Mouse (Mus musculus) layer of hippocampus, adult 11-12 months (tissue): ENCODE results near the gene Gm20517.
"Not testable (repeated sequence)": the region's sequence is repeated elsewhere in the genome, so short reads cannot be mapped to it uniquely, and the experiment has no call there.

ENCODE experiments used
- DNase-seq: peaks from one replicate; pipeline ENCODE4 v3.0.0; 2022; ENCODE audit warnings: low spot score

Gm20517 gene

GRCm38 (mm10) chr17:47596839-47597164 lies 14.6 kb upstream of the Gm20517 start:
- no peak for DNase-seq

GRCm38 (mm10) chr17:47597261-47597660 lies 14.1 kb upstream of the Gm20517 start:
- DNase-seq = no peak

- DNase-seq = no peak
Measured at GRCm38 (mm10) chr17:47597838-47598579, 13.4 kb upstream of the Gm20517 start.

- not testable (repeated sequence) for DNase-seq
Measured at GRCm38 (mm10) chr17:47598580-47599304, 12.6 kb upstream of the Gm20517 start.

GRCm38 (mm10) chr17:47599511-47600297 lies 11.7 kb upstream of the Gm20517 start:
- no peak for DNase-seq

- DNase-seq = no peak
Measured at GRCm38 (mm10) chr17:47600601-47601388, 10.6 kb upstream of the Gm20517 start.

- no peak for DNase-seq
Measured at GRCm38 (mm10) chr17:47601389-47601755, 10.0 kb upstream of the Gm20517 start.

- no peak for DNase-seq
Measured at GRCm38 (mm10) chr17:47602289-47602688, 9.1 kb upstream of the Gm20517 start.

GRCm38 (mm10) chr17:47606220-47606619 lies 5.2 kb upstream of the Gm20517 start:
- no peak for DNase-seq

- no peak for DNase-seq
Measured at GRCm38 (mm10) chr17:47609182-47609581, 2.2 kb upstream of the Gm20517 start.

- no peak for DNase-seq
Measured at GRCm38 (mm10) chr17:47611661-47611982, 233 bp downstream of the Gm20517 start.

- DNase-seq = no peak
Measured at GRCm38 (mm10) chr17:47614018-47614417, 2.6 kb downstream of the Gm20517 start.

- DNase-seq = no peak
Measured at GRCm38 (mm10) chr17:47616119-47616518, 4.7 kb downstream of the Gm20517 start.

- DNase-seq = no peak
Measured at GRCm38 (mm10) chr17:47616652-47617051, 5.3 kb downstream of the Gm20517 start.

GRCm38 (mm10) chr17:47617605-47618307 lies 6.4 kb downstream of the Gm20517 start:
- no peak for DNase-seq

GRCm38 (mm10) chr17:47618556-47619311 lies 7.3 kb downstream of the Gm20517 start:
- DNase-seq = no peak

- no peak for DNase-seq
Measured at GRCm38 (mm10) chr17:47622912-47623554, 11.6 kb downstream of the Gm20517 start.

- DNase-seq = not testable (repeated sequence)
Measured at GRCm38 (mm10) chr17:47624572-47624971, 13.2 kb downstream of the Gm20517 start.

- no peak for DNase-seq
Measured at GRCm38 (mm10) chr17:47625088-47625487, 13.7 kb downstream of the Gm20517 start.

GRCm38 (mm10) chr17:47626031-47626430 lies 14.6 kb downstream of the Gm20517 start:
- DNase-seq = no peak
